Mouse (Mus musculus) neural tube, embryonic 14.5 days (tissue): ENCODE data around the gene Tymp. TPM values are rescaled to one million over a fixed set of nuclear protein-coding genes. Genes with fewer than 3 reads are reported as not detected.

ENCODE experiments used
- ATAC-seq: fragments of 200-750 bp; cut with Nextera tagmentation; 2 replicates; pipeline ENCODE4 v1.8.0; 2017; ENCODE audit warnings: low read depth, mild to moderate bottlenecking, moderate TSS enrichment, moderate library complexity
- H3K27ac ChIP-seq: fragments of 300-500 bp; sonication (generic); 2 replicates; pipeline ENCODE4 v1.5.1; 2014; ENCODE audit warnings: low read depth, mild to moderate bottlenecking, control low read depth, low read length, moderate library complexity, mixed read lengths
- H3K27me3 ChIP-seq: fragments of 300-500 bp; sonication (generic); 2 replicates; pipeline ENCODE4 v1.6.1; 2014; ENCODE audit warnings: low read length; ENCODE audit not compliant: control insufficient read depth, insufficient read depth
- H3K36me3 ChIP-seq: fragments of 300-500 bp; sonication (generic); 2 replicates; pipeline ENCODE4 v1.6.1; 2014; ENCODE audit warnings: low read length, mixed read lengths; ENCODE audit not compliant: control insufficient read depth, insufficient read depth
- H3K4me1 ChIP-seq: fragments of 300-500 bp; sonication (generic); 2 replicates; pipeline ENCODE4 v1.6.1; 2014; ENCODE audit warnings: low read length; ENCODE audit not compliant: control insufficient read depth, insufficient read depth
- H3K4me2 ChIP-seq: fragments of 300-500 bp; sonication (generic); 2 replicates; pipeline ENCODE4 v1.6.1; 2014; ENCODE audit warnings: mild to moderate bottlenecking, low read depth, low read length, control low read depth
- H3K4me3 ChIP-seq: fragments of 300-500 bp; sonication (generic); 2 replicates; pipeline ENCODE4 v1.5.1; 2014; ENCODE audit warnings: low read depth, low read length, control low read depth, mixed read lengths
- H3K9ac ChIP-seq: fragments of 300-500 bp; sonication (generic); replicated peaks from 2 replicates; pipeline ENCODE4 v1.6.1; 2014; ENCODE audit warnings: low read depth, mild to moderate bottlenecking, control low read depth, low read length, mixed read lengths
- H3K9me3 ChIP-seq: fragments of 300-500 bp; sonication (generic); 2 replicates; pipeline ENCODE4 v1.6.1; 2016; ENCODE audit warnings: low read length; ENCODE audit not compliant: control insufficient read depth
- WGBS: fragments of 180-500 bp; shearing (Covaris S2); extraction: QIAGEN DNeasy Blood & Tissue Kit; methylation state at CpG from one replicate; pipeline ENCODE4 v1.1.7; 2014; 5-methylcytosine and 5-hydroxymethylcytosine counted together
- polyA plus RNA-seq: library from polyadenylated mRNA; unstranded; fragments of >200 nt; fragmentation: Nextera tagmentation; extraction: Ambion mirVana; gene quantifications from 2 replicates; pipeline ENCODE4 v1.2.1, GENCODE M21; 2014

Gene Tymp
- 3.5 and 3.7 TPM in 2 replicates for polyA plus RNA-seq

DNA sequence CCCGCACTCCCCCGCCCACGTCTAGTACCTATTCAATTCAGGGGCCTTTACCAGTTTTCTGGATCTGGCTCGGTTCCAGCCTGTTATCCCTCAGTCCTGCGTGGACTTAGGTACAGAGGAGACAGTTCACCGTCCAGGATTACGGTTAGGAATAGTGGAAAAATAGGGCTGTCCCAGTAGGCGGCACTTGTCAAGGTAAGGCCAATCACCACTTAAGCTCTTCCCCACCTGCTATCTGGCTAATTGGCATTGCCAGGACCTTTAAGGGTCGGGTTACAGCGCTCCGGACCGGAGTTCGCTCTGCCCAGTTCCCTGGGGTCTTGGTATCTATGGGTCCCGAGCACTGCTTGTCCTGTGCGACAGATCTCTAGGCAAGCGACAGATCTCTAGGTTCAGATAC lies at the start of gene Tymp:
Tymp (minus strand) TSS at position 83 of the 400 bp plus-strand sequence.
- no peak within 1 kb of the TSS for H3K4me3 ChIP-seq
- H3K36me3 ChIP-seq = peaks cover 3% of the 10 kb centered on the region
- no peak within 1 kb of the TSS for H3K27ac ChIP-seq
- peaks cover 24% of the 10 kb centered on the region for H3K4me1 ChIP-seq
- H3K9ac ChIP-seq = no peak within 1 kb of the TSS
- 24% methylated on average over 16 of the region's 16 CpGs for WGBS
- no peak for ATAC-seq
- no peaks in the 10 kb centered on the region for H3K9me3 ChIP-seq
- H3K4me2 ChIP-seq = no peak within 1 kb of the TSS
- H3K27me3 ChIP-seq = peaks cover 26% of the 10 kb centered on the region

DNA sequence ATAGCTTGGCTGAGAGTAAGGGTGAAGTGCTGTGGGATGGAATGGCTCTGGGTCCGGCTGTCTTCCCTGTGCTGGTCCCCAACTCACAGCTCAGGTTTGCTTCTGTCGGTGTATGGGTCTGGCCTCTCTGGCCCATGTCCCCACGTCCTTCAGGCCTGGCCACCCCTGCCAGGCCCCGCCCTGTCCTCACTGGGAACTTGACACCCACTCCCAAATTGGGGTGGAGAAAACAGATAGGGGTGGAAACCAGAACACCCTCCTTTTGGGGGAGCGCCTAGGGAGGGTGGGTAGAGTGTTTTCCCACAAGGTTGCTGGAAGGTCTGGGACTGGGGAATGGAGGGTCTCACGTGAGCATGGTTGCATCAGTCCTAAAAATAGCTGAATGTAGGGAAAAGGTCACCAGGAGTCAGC lies 48.9 kb upstream of the Tymp start, which contains the start of gene Cpt1b:
Cpt1b (minus strand) TSS at position 153 of the 411 bp plus-strand sequence.
- no peak within 1 kb of the TSS for H3K4me3 ChIP-seq
- no peaks in the 10 kb centered on the region for H3K9me3 ChIP-seq
- peaks cover 20% of the 10 kb centered on the region; the same call in 1 of the 2 replicates for H3K36me3 ChIP-seq
- WGBS = 45% methylated on average over 6 of the region's 6 CpGs
- no peaks in the 10 kb centered on the region for H3K27me3 ChIP-seq
- H3K27ac ChIP-seq = no peak within 1 kb of the TSS
- no peak within 1 kb of the TSS for H3K9ac ChIP-seq
- peaks cover 8% of the 10 kb centered on the region for H3K4me1 ChIP-seq
- ATAC-seq = no peak
- H3K4me2 ChIP-seq = no peak within 1 kb of the TSS

- peaks cover 25% of the 10 kb centered on the region; the same call in 1 of the 2 replicates for H3K36me3 ChIP-seq
- ATAC-seq = no peak
Measured at GRCm38 (mm10) chr15:89424621-89425020, 47.8 kb upstream of the Tymp start.

GRCm38 (mm10) chr15:89421938-89422337 lies 45.1 kb upstream of the Tymp start:
- Histone ChIP-seq H3K27me3 (no peaks in the 10 kb centered on the region), H3K4me1 (no peaks in the 10 kb centered on the region), H3K36me3 (peaks cover 23% of the 10 kb centered on the region; the same call in 1 of the 2 replicates), H3K9me3 (no peaks in the 10 kb centered on the region), H3K4me2 (no peak overlapping the region), H3K9ac (no peak overlapping the region), H3K4me3 (no peak overlapping the region), H3K27ac (no peak overlapping the region)
- no peak for ATAC-seq
- 93% methylated on average over 9 of the region's 9 CpGs for whole genome bisulfite sequencing

More at GRCm38 (mm10) chr15:89424621-89425020, 47.8 kb upstream of the Tymp start:
- Histone ChIP-seq H3K27me3 (no peaks in the 10 kb centered on the region), H3K4me2 (no peak overlapping the region), H3K9me3 (no peaks in the 10 kb centered on the region), H3K9ac (no peak overlapping the region), H3K4me3 (no peak overlapping the region), H3K27ac (no peak overlapping the region), H3K4me1 (peaks cover 8% of the 10 kb centered on the region)
- WGBS = 86% methylated on average over 8 of the region's 8 CpGs

GRCm38 (mm10) chr15:89415282-89415681 lies 38.4 kb upstream of the Tymp start:
- 93% methylated on average over 8 of the region's 8 CpGs for WGBS
- H3K4me1 ChIP-seq = no peaks in the 10 kb centered on the region

GRCm38 (mm10) chr15:89410118-89410517 lies 33.3 kb upstream of the Tymp start, which contains the start of gene Syce3:
TSS of gene Syce3 (minus strand) at chr15:89410503.
- no peaks in the 10 kb centered on the region for H3K27me3 ChIP-seq
- H3K36me3 ChIP-seq = no peaks in the 10 kb centered on the region
- H3K4me1 ChIP-seq = no peaks in the 10 kb centered on the region
- ATAC-seq = no peak
- no peak within 1 kb of the TSS for H3K4me3 ChIP-seq
- no peak within 1 kb of the TSS for H3K9ac ChIP-seq
- H3K4me2 ChIP-seq = no peak within 1 kb of the TSS
- no peak within 1 kb of the TSS for H3K27ac ChIP-seq
- H3K9me3 ChIP-seq = no peaks in the 10 kb centered on the region
- 86% methylated on average over 21 of the region's 24 CpGs for WGBS

More at GRCm38 (mm10) chr15:89415282-89415681, 38.4 kb upstream of the Tymp start:
- Histone ChIP-seq H3K9me3 (no peaks in the 10 kb centered on the region), H3K36me3 (peaks cover 9% of the 10 kb centered on the region; the same call in 1 of the 2 replicates), H3K9ac (no peak overlapping the region), H3K27ac (no peak overlapping the region), H3K27me3 (no peaks in the 10 kb centered on the region), H3K4me3 (no peak overlapping the region), H3K4me2 (no peak overlapping the region)
- no peak for ATAC-seq

GRCm38 (mm10) chr15:89406691-89407090 lies 29.9 kb upstream of the Tymp start:
- Histone ChIP-seq H3K9me3 (no peaks in the 10 kb centered on the region), H3K27me3 (no peaks in the 10 kb centered on the region), H3K4me3 (no peak overlapping the region), H3K27ac (no peak overlapping the region), H3K9ac (no peak overlapping the region), H3K36me3 (no peaks in the 10 kb centered on the region), H3K4me2 (no peak overlapping the region), H3K4me1 (no peaks in the 10 kb centered on the region)
- ATAC-seq = no peak

DNA sequence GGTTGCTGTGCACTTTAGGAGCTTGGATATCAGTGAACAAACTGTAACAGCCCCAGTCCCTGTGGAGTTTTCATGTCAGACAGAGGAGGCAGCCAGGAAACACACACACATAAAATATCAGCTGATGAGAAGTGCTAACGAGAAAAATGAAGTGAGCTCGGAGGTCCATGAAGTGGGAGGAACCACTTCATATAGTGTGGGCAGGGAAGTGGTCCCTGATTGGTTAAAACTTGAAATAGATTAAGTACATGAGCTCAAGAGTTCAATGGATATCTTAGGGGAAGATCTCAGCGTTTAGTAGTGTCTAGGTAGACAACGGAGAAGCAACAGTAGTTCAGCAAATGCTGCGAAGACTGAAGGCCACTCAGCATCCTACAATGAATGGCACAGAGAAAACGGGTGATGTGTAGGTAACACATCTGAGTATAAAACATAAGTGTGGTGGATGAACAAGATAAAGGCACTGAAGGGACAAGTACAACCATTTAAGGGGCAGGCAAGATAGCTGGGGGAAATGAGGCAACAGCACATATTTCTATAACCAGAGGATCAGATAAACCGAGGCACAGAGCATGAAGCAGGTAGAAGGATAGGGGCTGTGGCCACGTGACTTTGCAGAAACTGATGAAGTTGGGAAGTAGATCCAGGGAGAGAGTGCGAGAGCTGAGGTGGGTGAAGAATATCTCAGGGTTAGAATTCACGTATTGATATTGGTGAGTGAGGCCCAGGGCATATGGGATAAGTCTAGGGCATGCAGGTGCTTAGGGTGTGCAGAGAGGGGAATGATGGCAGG lies 28.2 kb upstream of the Tymp start:
- no peaks in the 10 kb centered on the region for H3K9me3 ChIP-seq
- 83% methylated on average over 10 of the region's 10 CpGs for WGBS
- H3K4me3 ChIP-seq = no peak overlapping the region
- H3K4me2 ChIP-seq = no peak overlapping the region
- no peak overlapping the region for H3K9ac ChIP-seq
- no peaks in the 10 kb centered on the region for H3K4me1 ChIP-seq
- ATAC-seq = no peak
- H3K27ac ChIP-seq = no peak overlapping the region
- no peaks in the 10 kb centered on the region for H3K36me3 ChIP-seq
- no peaks in the 10 kb centered on the region for H3K27me3 ChIP-seq

- Histone ChIP-seq H3K9ac (no peak overlapping the region), H3K4me2 (no peak overlapping the region), H3K4me1 (no peaks in the 10 kb centered on the region), H3K36me3 (no peaks in the 10 kb centered on the region), H3K4me3 (no peak overlapping the region), H3K27ac (no peak overlapping the region), H3K9me3 (no peaks in the 10 kb centered on the region), H3K27me3 (no peaks in the 10 kb centered on the region)
- no peak for ATAC-seq
- 90% methylated on average over 1 of the region's 1 CpGs for WGBS
Measured at GRCm38 (mm10) chr15:89402471-89402870, 25.6 kb upstream of the Tymp start.
